Mouse (Mus musculus): ENCODE data around the gene Unc93b1.

DNA sequence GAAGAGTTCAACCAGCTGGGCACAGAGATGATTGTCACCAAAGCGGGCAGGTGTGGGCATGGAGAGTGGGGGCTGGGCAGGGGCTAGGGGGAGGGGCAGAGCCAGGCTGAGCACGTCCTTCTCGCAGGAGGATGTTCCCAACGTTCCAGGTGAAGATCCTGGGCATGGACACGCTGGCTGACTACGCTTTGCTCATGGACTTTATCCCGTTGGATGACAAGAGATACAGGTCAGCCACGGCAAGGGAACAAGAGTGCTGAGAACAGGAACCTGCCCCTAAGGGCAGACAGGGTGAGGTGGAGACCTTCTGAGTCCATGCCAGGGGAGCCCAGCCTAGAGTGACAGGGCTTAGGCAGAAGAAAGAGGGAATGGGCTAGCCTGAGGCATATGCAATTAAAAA is 61.8 kb downstream of the Unc93b1 start:
- TF ChIP-seq POLR2A (IDR thresholded peaks at IDR 0.05; ENCODE audit: low read depth, low read length) (no peak), CTCF (IDR thresholded peaks at IDR 0.05; ENCODE audit: borderline replicate concordance, insufficient read depth, low read length) (no peak)
